Mouse (Mus musculus) myocyte (in vitro differentiated cells): ENCODE measurements at regions not wholly inside any gene's neighbourhood (a gene's known extent, or its start where the extent isn't known, plus 50 kb on each side); places are given as distances from the start of the nearest gene placed in this dataset.

ENCODE experiments used
- MAX ChIP-seq: IDR thresholded peaks from one replicate; pipeline ENCODE4 v1.6.1; 2011; ENCODE audit warnings: low read depth, mild to moderate bottlenecking, control low read depth
- POLR2A ChIP-seq: IDR thresholded peaks from one replicate; pipeline ENCODE4 v1.6.1; 2011; ENCODE audit warnings: low read depth, mild to moderate bottlenecking, control low read depth, moderate library complexity; ENCODE audit not compliant: insufficient read length

DNA sequence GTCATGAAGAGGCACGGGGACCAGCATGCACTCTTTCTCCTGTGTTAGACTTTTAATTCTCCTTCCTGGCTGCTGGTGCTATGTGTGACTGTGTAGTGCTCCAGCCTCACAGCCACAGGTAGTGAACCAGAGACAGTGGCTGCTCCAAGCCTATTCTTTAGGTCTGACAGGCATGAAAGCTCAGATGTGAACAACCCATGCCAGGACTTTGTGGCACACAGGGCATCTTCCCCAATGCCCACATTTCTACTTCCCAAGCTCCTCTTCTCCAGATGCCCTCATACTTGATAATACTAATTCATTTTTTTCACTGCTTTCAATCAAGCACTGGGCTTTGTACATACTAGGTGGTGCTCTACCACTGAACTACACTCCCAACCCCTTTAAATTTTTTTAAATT is 377.4 kb upstream of the Slc7a11 start:
- TF ChIP-seq MAX (no peak), POLR2A (no peak)
